Mouse (Mus musculus) c-Kit-negative CD71-positive TER-119-positive erythroid progenitor cells, embryonic 14.5 days (primary cell): ENCODE results near the gene Preb.

ENCODE experiments used
- DNase-seq: peaks from one replicate; pipeline ENCODE4 v3.0.0-alpha.2; 2013; ENCODE audit warnings: low read depth, low spot score

The Preb gene

GRCm38 (mm10) chr5:30921256-30922033 is 38.7 kb downstream of the Preb start, which contains the start of gene Khk:
TSS of gene Khk (plus strand) at chr5:30921431.
- DNase-seq: peak; percentile 89

GRCm38 (mm10) chr5:30920621-30921020 is 39.5 kb downstream of the Preb start:
- no peak for DNase-seq

- no peak for DNase-seq
These were observed 40.1 kb downstream of the Preb start for GRCm38 (mm10) chr5:30919831-30920614.

- no peak for DNase-seq
These were observed 41.5 kb downstream of the Preb start for GRCm38 (mm10) chr5:30918691-30919090.

- DNase-seq: no peak
These were observed 42.1 kb downstream of the Preb start for GRCm38 (mm10) chr5:30917891-30918670.

GRCm38 (mm10) chr5:30917348-30917747 is 42.8 kb downstream of the Preb start:
- DNase-seq: no peak

GRCm38 (mm10) chr5:30916841-30917240 is 43.3 kb downstream of the Preb start:
- DNase-seq: no peak

GRCm38 (mm10) chr5:30915974-30916433 is 44.2 kb downstream of the Preb start:
- peak; percentile 54 for DNase-seq

- DNase-seq: no peak
These were observed 44.7 kb downstream of the Preb start for GRCm38 (mm10) chr5:30915456-30915855.

- DNase-seq: no peak
These were observed 45.3 kb downstream of the Preb start for GRCm38 (mm10) chr5:30914849-30915248.

- no peak for DNase-seq
These were observed 46.0 kb downstream of the Preb start for GRCm38 (mm10) chr5:30914101-30914635.

GRCm38 (mm10) chr5:30913060-30913841 is 46.9 kb downstream of the Preb start, which contains the start of gene Emilin1:
TSS of gene Emilin1 (plus strand) at chr5:30913402.
- no peak for DNase-seq

GRCm38 (mm10) chr5:30912156-30912555 is 48.0 kb downstream of the Preb start:
- DNase-seq: no peak

GRCm38 (mm10) chr5:30910481-30910880 is 49.7 kb downstream of the Preb start:
- no peak for DNase-seq

- DNase-seq: no peak
These were observed 50.3 kb downstream of the Preb start for GRCm38 (mm10) chr5:30909863-30910262.

GRCm38 (mm10) chr5:30909300-30909659 is 50.9 kb downstream of the Preb start:
- no peak for DNase-seq

GRCm38 (mm10) chr5:30908426-30909299 is 51.5 kb downstream of the Preb start:
- no peak for DNase-seq

- peak; percentile 92 for DNase-seq
These were observed 52.6 kb downstream of the Preb start, which contains the start of gene Ost4 for GRCm38 (mm10) chr5:30907413-30908059. TSS of gene Ost4 (minus strand) at chr5:30907788.

- DNase-seq: no peak
These were observed 58.3 kb downstream of the Preb start for GRCm38 (mm10) chr5:30901860-30902259.
